Mouse (Mus musculus) frontal cortex, postnatal 10 days (tissue): ENCODE data around the gene Banf1.
A peak's percentile ranks its signal among the peaks of the same experiment; 100 is the strongest.
"Not testable (repeated sequence)": the region's sequence is repeated elsewhere in the genome, so short reads cannot be mapped to it uniquely, and the experiment has no call there.

Experiments used
- DNase-seq, 2 experiments: peaks; one replicate each; pipeline ENCODE4 v3.0.0; 2022; ENCODE audit warnings: low spot score in 2 of 2, mixed read lengths in 1 of 2

Gene Banf1

DNA sequence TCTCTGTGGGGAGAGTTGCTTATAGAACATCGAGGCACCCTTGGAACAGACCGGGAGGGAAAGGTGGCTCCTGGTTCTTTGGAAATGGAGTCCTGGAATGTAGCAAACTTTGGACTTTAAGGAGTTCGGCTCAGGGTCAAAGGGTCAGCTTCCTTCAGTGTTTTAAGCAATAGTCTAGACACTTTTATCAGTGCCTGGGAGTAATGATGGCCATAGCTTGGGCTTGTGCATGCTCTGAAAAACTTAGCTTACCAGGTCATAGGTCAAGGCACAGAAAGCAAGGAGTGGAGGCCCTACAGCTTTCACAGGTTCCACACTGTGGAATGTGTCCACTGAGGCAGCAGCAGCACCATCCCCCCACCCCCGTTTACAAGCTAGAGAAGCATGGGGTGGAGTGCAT lies 7.8 kb upstream of the Banf1 start:
- DNase-seq, result no peak

DNA sequence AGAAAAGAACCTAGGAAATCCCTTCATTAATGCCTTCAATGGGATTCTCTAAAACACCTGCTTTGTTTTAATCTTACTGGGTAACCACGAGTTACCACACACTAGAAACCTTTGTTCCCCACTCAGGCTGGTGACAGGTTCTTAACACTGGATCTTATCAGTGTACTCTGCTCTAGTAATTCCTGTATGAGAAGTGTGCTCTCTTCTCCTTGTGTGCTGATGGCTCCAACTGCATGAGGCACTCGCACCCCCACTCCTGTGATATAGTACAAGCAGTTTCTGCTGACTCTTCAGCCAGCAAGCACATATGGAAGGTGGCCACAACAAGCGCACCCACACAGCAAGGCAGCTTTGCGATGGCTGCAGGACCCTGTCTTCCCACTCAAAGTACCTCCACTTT lies 7.2 kb upstream of the Banf1 start:
- DNase-seq, result no peak

DNA sequence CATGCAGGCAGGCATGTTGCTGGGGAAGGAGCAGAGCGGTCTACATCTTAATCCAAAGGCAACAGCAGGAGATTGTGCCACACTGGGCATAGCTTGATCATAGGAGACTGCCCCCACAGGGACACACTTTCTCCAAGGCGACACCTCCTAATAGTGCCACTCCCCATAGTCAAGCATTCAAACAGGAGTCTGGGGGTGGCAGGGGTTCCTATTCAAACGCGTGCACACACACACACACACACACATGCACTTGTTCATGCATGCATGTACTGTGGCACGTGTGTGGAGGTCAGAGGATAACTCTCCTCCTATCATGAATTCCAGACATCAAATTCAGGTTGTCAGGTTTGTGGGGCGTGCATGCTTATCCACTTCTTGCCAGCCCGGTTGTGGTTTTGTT lies 5.8 kb upstream of the Banf1 start:
- no peak for DNase-seq

DNA sequence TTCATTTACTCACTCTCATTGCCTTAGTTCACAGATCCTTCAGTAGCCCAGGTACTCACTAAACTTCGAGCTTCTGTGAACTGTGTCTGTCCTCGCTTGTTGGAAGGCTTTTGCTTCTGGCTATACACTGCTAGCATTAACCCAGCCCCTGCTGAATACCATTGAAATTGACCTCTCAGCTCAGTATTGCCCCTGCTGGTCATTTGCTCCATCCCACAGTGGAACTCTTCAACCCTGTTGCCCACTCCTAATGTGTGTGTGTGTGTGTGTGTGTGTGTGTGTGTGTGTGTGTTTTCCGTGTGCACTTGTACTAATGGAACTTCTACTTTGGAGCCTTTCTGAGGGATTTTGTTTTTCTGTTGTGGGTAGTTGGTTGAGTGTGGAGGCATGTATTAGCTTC lies 4.0 kb upstream of the Banf1 start:
- no peak for DNase-seq

DNA sequence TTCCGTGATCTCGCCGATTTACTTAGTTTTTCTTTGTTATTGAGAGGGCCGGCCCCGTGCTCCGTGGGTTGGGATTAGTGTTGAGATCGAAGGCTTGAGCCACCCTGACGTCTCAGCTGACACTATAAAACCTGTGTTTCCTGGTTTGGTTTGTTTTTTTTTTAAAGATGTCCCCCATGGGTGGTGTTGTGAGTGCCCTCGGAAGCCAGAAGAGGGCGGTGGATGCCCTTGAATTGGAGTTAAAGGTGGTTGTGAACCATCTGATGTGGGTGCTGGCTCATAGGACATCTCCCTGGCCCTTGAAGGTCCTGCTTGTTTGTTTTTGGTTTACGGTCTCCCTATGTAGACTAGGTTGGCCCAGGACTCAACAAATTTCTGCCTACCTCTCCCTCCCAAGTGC lies 487 bp upstream of the Banf1 start:
- DNase-seq, result no peak

DNA sequence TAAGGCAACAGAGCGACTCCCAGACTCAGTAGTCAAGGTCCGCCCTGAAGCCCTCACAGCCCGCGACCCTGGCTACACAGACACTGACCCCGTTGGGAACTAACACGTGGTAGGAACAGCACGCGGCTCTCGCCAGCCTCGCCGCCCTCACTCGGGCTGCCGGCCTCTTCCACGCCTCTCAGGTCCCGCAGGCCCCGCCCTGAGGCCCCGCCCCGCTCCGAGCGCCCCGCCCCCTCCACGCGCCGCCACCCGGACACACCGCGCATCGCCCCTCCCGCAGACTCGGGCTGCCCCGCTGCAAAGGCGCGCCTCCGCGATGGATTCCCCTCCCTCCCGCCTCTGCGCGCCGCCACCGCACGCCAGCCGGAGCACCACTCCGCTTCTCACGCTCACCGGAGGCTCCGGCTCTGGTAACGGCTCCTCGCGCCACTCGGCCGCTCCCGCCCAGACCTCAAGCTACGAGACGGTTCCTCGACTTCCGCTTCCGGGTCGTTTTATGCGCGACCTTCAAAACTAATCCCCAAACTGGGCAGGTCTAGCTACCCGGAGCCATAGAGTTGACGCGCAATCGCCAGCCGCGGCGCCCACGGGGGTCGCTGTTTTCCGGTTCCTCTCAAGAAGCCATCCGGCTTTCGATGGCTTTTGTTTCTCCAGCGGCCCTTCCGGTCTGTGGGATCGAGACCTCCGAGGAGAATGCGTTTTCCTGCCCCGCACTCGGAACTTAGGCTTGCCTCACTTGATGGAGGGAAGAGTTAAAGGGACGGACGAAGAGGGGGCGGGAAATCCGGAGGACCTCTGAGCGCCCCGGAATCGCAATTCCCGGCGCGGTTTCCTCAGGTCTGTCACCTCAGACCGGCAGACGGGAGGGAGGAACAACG lies 554 bp downstream of the Banf1 start, which contains the start of gene Eif1ad:
Gene Eif1ad (plus strand): TSS at position 567 of the 878 bp plus-strand sequence.
- DNase-seq, result peak; percentile 91 to 93

DNA sequence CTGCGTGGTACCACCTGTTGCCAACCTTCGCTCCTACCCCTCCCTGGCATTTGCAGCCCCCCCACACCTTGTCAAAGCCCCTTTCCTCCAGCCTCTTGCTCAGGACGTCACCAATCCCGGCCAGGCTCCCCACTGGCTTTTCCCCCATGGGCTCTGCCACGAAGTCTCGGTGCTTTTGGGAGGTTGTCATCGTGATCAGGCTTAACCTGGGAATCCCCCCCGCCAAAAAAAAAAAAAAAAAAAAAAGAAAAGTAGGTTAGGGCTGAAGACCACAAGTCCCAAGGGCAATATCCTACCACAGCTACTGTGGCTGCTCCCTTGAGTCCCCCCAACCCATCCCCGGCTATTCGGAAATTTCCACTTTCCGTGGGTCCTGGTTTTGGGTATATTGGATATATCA lies 1.2 kb downstream of the Banf1 start:
- no peak for DNase-seq

DNA sequence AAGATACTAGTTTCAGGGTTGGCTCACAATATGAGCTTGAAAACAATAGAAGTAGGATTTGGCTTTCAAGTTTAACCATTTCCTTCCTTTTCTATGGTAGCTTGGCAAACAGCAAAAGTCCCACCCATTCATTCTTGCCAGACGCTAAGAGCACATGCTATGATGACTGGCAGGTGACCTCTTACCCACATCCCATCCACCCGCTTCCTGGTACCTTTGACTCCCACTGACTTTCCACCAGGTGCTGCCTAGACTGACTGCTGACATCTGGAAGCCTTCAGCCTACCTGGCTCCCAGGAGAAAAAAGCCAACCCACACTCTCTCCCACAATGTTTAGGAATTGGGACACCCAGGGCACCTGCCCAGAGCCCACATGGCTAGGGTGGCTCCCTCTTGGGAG lies 2.8 kb downstream of the Banf1 start:
- DNase-seq, result no peak

DNA sequence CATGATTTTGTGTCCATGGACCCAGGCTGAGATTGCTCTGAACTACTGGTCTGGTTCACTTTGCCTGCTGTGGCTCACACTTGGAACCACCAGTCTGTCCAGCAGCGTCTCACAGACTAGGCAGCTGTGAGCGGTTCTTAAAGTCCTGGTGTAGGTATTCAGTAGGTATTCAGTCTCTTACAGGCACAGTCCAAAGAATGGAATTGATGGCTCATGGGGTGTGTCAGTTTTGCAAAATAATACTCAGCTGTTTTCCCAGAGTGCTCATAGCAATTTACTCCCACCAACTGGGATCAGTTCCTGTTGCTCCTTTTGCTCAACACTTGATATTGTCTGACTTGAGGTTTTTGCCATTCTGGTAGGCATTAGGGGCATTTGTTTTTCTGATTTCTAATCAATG lies 4.8 kb downstream of the Banf1 start:
- no peak for DNase-seq

DNA sequence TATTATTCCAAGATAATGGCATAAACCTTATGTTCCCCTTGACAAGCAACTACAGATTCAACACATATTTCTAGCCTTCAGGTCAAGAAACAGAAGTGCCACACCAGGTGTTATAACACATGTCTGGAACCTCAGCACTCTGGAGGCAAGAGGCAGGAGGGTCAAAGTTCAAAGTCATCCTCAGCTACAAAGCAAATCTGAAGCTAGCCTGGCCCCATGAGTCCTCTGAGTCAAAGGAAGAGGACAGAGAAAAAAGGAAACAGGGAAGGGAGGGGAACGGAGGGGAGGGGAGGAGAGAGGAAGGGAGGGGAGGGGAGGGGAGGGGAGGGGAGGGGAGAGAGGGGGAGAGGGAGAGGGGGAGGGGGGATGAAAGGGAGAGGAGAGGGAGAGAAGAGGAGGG lies 10.9 kb downstream of the Banf1 start:
- no peak for DNase-seq

DNA sequence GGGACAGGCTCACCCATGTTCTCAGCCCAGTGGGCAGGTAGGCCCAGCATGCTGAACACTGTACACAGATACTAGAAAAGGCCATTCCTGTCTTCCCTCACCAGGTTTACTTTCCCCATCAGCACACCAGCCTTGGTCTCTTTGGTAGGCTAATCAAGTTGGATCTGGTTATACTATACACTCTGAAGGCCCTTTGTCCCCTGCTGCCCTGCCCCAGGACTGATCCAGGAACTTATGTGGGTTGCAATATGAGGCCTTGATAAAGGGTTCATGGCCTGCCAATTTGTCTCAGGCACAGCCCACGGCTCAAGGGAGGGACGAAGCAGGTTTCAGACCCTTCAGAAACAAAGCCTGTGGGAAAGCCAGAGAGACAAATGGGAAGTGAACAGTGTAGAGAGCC lies 13.4 kb downstream of the Banf1 start:
- no peak for DNase-seq

DNA sequence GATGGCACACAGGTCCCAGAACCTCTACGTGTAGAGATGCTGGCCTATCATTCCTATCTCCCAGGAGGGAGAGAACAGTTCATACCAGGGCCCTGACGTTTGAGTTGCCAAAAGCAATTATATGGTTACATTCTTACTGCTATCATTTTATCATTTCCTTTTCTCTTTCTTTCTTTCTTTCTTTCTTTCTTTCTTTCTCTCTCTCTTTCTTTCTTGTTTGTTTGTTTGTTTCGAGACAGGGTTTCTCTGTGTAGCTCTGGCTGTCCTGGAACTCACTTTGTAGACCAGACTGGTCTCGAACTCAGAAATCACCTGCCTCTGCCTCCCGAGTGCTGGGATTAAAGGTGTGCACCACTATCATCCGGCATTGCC lies 17.5 kb downstream of the Banf1 start, which contains the start of gene Cst6:
Gene Cst6 (minus strand): TSS at position 73 of the 372 bp plus-strand sequence.
- not testable (repeated sequence) for DNase-seq

DNA sequence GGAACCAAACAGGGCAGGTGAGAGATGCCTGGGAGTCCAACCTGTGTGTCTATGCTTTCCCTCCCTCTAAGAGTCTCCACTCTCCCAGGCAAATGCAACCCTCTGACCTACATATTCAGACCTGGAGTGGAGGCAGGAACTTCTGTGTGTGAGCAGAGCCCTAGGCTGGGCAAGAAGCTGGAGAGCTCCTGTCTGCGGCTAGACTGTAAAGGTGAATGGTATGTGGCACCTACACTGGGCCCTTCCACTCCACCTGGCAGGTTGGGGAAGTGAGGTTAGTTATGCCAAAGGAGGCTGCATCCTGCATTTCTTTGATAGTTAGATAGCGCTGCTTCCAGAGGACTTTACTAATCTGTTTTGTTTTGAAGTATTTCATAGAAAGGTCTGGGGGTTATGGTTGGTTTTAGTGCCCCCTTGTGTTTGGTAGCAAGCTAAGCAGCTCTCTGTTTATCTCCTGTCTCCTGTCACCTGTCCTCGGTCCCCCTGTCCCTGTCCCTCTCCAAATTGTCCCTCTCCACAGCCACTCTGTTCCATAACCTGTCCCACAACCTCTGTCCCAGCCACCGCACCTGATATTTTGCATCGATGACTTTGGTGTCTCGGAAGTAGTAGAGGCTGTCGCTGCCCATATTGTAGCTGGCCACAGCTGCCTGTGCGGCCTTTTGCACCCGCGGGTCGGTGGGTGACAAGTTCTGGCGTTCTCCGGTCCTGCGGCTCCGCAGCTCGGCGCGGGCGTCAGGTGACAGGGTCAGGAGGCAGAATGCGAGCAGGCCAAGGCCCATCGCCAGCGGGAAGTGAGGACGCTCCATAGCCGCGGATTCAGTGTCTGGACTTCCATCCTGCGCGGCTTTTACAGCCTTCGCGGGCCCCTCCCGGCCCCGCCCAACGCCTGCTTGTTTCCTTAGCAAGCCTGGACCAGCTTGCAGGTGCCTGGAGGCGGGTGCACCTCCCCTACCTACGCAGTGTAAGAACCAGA lies 18.2 kb downstream of the Banf1 start:
- peak in 1 of 2 experiments; percentile 19 for DNase-seq

DNA sequence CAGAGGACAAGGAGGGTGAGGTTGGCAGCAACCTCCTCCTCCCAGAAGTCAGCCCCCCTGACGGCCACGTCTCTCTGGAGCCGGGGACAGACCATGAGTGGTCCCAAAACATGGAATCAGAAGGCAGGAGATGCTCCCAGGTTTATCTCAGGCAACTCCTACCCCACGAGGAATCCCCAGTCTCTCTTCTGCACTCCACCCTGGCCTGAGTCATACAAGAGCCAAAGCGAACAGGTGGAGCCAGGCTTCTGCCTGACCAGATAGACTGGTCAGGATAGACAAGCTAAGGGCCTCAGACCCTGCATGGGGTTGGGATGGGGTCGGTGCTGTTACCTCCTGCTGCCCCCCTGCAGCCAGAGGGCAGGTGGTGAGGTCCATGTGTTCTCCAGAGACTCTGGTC lies 18.9 kb downstream of the Banf1 start:
- no peak for DNase-seq

DNA sequence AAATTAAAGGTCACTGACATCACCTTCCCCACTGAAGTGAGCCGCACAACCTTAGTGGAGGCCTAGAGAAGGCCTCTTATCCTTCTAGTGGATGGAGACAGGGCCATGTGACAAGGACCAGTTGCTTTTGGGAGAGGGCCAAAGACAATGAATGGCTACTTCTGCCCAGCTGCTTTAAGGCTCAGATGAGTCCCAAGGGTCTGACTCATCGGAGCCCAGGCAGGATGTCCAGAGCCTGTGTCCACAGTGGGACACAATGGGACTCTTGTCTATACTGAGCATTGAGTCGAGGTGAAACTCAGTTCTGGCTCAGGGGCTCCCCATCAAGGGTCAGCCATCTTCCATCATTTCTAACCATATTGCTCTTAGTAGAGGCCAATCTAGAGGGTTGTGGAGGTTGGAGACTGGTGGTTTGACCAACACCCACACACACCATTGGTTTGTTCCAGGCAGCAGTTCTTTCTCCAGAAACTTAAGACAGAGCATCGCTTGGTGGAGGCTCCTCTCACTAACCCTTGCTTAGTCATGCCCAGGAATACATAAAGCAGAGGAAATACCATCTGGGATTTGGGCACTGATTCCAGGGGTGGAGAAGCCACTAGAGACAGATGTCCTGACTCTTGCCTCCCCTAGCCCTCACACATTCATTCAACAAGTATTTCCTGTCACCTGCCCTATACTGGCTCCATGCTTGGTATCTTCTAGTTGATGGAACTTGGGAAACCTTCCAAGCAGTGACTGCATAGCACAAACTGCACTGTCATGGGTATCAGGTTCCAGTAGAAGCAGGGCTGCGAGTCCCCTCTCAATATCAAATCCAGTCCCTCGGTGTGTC lies 21.5 kb downstream of the Banf1 start:
- DNase-seq, result no peak

DNA sequence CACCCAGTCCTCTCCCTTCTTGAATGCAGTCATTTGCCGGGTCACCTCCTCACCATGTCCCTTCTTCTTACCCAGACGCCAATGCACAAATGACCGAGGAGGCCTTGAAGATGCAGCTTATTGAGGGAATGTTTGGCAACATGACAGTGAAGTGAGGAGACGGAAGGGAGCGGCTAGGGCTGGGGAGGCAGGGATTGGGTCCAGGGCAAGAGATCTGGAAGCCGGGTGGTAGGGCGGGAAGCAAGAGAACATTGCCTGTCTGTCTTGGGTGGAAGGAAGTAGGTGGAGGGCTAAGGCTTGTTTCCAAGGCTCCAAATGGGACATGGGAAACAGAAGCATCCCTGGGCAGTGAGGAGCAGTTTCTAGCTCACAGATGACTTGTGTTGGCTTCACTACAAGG lies 25.6 kb downstream of the Banf1 start:
- no peak for DNase-seq

DNA sequence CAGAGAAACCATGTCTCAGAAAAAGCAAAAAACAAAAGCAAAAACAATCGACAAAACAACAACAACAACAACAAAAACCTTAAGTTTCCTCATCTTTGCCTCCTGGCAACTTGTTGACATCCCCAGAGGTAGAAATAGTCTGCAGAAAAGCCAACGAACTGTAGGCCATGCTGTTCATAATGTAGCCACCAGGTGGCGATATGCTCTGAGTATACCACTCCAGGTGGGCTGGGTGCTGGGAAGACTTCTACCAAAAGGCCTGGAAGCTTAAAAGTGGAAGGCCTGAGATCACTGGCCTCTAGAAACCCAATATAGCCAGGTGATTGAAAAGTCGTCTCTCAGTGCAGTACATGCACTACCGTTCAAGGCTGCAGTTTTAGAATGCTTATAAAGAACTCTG lies 29.0 kb downstream of the Banf1 start:
- peak; percentile 25 to 50 for DNase-seq

DNA sequence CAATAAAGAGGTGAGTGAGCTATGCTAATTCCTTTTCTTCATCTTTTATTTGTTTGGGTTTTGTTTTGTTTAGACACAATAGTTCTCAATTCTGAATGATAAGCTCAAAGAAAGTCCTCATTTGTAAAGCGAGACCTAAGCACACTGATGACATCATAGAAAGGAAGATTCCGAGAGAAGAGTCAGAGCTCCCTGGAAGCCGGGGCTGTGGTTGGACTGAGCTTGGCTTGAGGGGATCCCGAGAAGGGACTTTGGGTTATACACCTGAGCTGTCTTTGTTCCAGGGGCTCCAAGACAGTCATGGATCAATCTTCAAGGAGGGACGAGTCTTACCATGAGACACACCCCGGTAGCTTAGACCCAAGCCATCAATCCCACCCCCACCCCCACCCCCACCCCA lies 31.5 kb downstream of the Banf1 start, which contains the start of gene Catsper1:
Gene Catsper1 (plus strand): TSS at position 301 of the 400 bp plus-strand sequence.
- no peak for DNase-seq

DNA sequence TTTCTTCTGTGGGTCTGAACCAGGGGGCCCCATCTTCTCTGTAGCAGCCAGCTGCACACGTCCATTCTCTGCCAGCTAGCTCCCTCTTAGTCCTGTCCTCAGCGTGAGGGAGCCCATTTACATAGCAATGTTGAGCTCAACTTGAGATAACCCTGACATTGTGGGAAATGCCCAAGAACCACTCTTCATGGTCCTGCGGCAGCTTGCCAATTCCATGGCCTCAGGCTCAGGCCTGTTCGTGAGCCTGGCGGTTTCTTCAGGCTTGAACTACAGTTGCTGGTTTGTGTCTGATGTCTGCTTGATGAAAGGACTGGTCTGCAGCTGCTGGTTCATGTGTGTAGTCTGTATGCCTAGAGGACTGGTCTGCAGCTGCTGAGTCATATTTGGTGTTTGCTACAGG lies 32.2 kb downstream of the Banf1 start:
- no peak for DNase-seq

DNA sequence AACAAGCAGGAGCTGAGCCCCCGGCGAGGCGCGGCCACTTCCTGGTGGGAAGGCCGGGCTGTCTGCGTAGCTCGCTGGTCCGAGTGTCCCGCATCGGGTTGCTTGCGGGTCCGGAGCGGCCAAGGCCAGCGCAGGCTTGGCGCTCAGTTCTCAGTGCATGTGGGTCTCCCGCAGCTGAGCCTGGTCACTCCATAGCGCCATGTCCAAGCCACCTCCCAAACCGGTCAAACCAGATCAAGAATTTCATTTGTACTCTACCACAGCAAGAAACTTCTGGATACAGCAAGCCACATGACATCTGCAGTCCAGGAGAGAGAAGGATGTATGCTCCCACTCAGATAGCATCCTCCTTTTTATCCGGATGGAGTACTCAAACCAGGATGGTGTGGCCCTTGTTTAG lies 39.0 kb downstream of the Banf1 start:
- no peak for DNase-seq

DNA sequence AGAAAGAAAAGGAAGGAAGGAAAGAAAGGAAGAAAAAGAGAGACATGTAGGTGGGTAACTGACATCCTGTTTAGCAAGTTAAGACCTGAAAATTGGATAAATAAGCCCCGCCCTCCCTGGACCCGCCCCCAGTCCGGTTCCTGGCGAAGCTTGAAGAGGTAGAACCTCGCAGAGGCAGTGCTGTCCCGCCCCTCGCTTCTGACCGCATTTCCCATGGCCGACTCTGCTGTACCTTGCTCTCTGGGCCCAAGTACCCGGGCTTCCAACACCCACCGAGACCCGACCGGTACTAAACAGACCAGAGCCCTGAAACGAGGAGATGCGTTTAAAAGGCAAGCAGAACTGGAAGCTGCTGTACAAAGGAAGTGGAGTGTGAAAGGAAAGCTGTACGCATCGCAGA lies 43.2 kb downstream of the Banf1 start:
- DNase-seq, result no peak
